Mouse (Mus musculus) myocyte (in vitro differentiated cells): Measurements from ENCODE around the gene Shank2. TPM values are rescaled to one million over a fixed set of nuclear protein-coding genes. Genes with fewer than 3 reads are reported as not detected.
A peak's percentile ranks its signal among the peaks of the same experiment; 100 is the strongest.

Experiments
- H3K27me3 ChIP-seq: one replicate; pipeline ENCODE4 v1.6.1; 2011; ENCODE audit not compliant: control insufficient read depth, insufficient read depth, insufficient read length
- H3K36me3 ChIP-seq: one replicate; pipeline ENCODE4 v1.6.1; 2011; ENCODE audit not compliant: control insufficient read depth, insufficient read depth
- H3K4me2 ChIP-seq: one replicate; pipeline ENCODE4 v1.6.1; 2011; ENCODE audit warnings: low read depth, control low read depth
- H3K4me3 ChIP-seq: one replicate; pipeline ENCODE4 v1.5.1; 2011; ENCODE audit warnings: mild to moderate bottlenecking, control low read depth, moderate library complexity
- H3K79me2 ChIP-seq: one replicate; pipeline ENCODE4 v1.6.1; 2011; ENCODE audit not compliant: control insufficient read depth, insufficient read depth
- H3ac ChIP-seq: one replicate; pipeline ENCODE4 v1.6.1; 2011; ENCODE audit not compliant: control insufficient read depth, insufficient read length
- CEBPB ChIP-seq: IDR thresholded peaks from 2 replicates; pipeline ENCODE4 v1.6.1; 2011; ENCODE audit warnings: mild to moderate bottlenecking, moderate library complexity; ENCODE audit not compliant: poor library complexity, insufficient read depth, severe bottlenecking
- E2F4 ChIP-seq: IDR thresholded peaks from one replicate; pipeline ENCODE4 v1.6.1; 2011; ENCODE audit warnings: mild to moderate bottlenecking, control low read depth, moderate library complexity; ENCODE audit not compliant: insufficient read depth
- MAX ChIP-seq: IDR thresholded peaks from one replicate; pipeline ENCODE4 v1.6.1; 2011; ENCODE audit warnings: low read depth, mild to moderate bottlenecking, control low read depth
- MYOD1 ChIP-seq, 3 experiments: IDR thresholded peaks; one replicate each; pipeline ENCODE4 v1.6.1; 2011; ENCODE audit warnings: control low read depth in 2 of 3, low read depth in 2 of 3, mild to moderate bottlenecking in 2 of 3, moderate library complexity in 1 of 3; ENCODE audit not compliant: insufficient read length in 2 of 3, control insufficient read depth in 1 of 3
- MYOG ChIP-seq, 3 experiments: IDR thresholded peaks; one replicate each; pipeline ENCODE4 v1.6.1; 2011; ENCODE audit warnings: control low read depth in 2 of 3, low read depth in 2 of 3, mild to moderate bottlenecking in 2 of 3; ENCODE audit not compliant: insufficient read length in 2 of 3, control insufficient read depth in 1 of 3, insufficient read depth in 1 of 3
- POLR2A ChIP-seq: IDR thresholded peaks from one replicate; pipeline ENCODE4 v1.6.1; 2011; ENCODE audit warnings: low read depth, mild to moderate bottlenecking, control low read depth, moderate library complexity; ENCODE audit not compliant: insufficient read length
- POLR2AphosphoS2 ChIP-seq: IDR thresholded peaks from one replicate; pipeline ENCODE4 v1.6.1; 2011; ENCODE audit warnings: low read depth, control low read depth; ENCODE audit not compliant: insufficient read length
- REST ChIP-seq: IDR thresholded peaks from one replicate; pipeline ENCODE4 v1.6.1; 2011; ENCODE audit warnings: mild to moderate bottlenecking, control low read depth, moderate library complexity; ENCODE audit not compliant: insufficient read depth, insufficient read length
- SRF ChIP-seq: IDR thresholded peaks from one replicate; pipeline ENCODE4 v1.6.1; 2011; ENCODE audit warnings: low read depth; ENCODE audit not compliant: control insufficient read depth, insufficient read length
- TCF12 ChIP-seq: IDR thresholded peaks from one replicate; pipeline ENCODE4 v1.6.1; 2011; ENCODE audit warnings: mild to moderate bottlenecking, control low read depth; ENCODE audit not compliant: poor library complexity, insufficient read depth, severe bottlenecking
- TCF3 ChIP-seq: IDR thresholded peaks from one replicate; pipeline ENCODE4 v1.6.1; 2011; ENCODE audit warnings: low read depth, control low read depth; ENCODE audit not compliant: insufficient read length
- USF1 ChIP-seq: IDR thresholded peaks from one replicate; pipeline ENCODE4 v1.6.1; 2011; ENCODE audit warnings: low read depth, mild to moderate bottlenecking, control low read depth, moderate library complexity
- polyA plus RNA-seq: library from polyadenylated mRNA; unstranded; fragments of >200 nt; fragmentation: generic; extraction: Trizol; gene quantifications from one replicate; pipeline ENCODE4 v1.2.1, GENCODE M21; 2012; ENCODE audit warnings: missing spikeins

Shank2 gene
- polyA plus RNA-seq, 1 experiment, result 0.07 TPM

- Histone ChIP-seq H3K79me2 (no peaks in the 10 kb centered on the region), H3ac (no peak overlapping the region), H3K4me3 (no peak overlapping the region), H3K27me3 (no peaks in the 10 kb centered on the region), H3K36me3 (no peaks in the 10 kb centered on the region), H3K4me2 (no peak overlapping the region)
- no peak for TF ChIP-seq POLR2A
Measured at GRCm38 (mm10) chr7:144212694-144213093, 211.0 kb downstream of the Shank2 start.

GRCm38 (mm10) chr7:144217192-144217591 lies 215.5 kb downstream of the Shank2 start:
- Histone ChIP-seq H3K27me3 (no peaks in the 10 kb centered on the region), H3ac (no peak overlapping the region), H3K4me3 (no peak overlapping the region), H3K4me2 (no peak overlapping the region), H3K79me2 (no peaks in the 10 kb centered on the region), H3K36me3 (no peaks in the 10 kb centered on the region)
- TF ChIP-seq TCF12 (no peak), MAX (no peak), POLR2AphosphoS2 (no peak), USF1 (no peak), TCF3 (no peak)

- no peak overlapping the region for H3ac ChIP-seq
- H3K27me3 ChIP-seq, result no peaks in the 10 kb centered on the region
- H3K4me2 ChIP-seq, result no peak overlapping the region
- H3K79me2 ChIP-seq, result no peaks in the 10 kb centered on the region
- H3K36me3 ChIP-seq, result no peaks in the 10 kb centered on the region
- TF ChIP-seq CEBPB (no peak), POLR2AphosphoS2 (peak; percentile 14)
- H3K4me3 ChIP-seq, result no peak overlapping the region
Measured at GRCm38 (mm10) chr7:144228683-144229082, 227.0 kb downstream of the Shank2 start.

- no peak overlapping the region for H3ac ChIP-seq
- H3K4me2 ChIP-seq, result no peak overlapping the region
- TF ChIP-seq TCF12 (peak; percentile 67), MYOG (IDR thresholded peaks at IDR 0.05; ENCODE audit: control insufficient read depth in 1 of 3, insufficient read depth in 1 of 3, insufficient read length in 2 of 3, low read depth in 2 of 3) (peak; percentile 36 to 76 (median 54)), POLR2AphosphoS2 (no peak), MYOD1 (IDR thresholded peaks at IDR 0.05; ENCODE audit: control insufficient read depth in 1 of 3, insufficient read length in 2 of 3, low read depth in 2 of 3) (peak in 2 of 3 experiments; percentile 62 to 90)
- H3K4me3 ChIP-seq, result no peak overlapping the region
- H3K27me3 ChIP-seq, result no peaks in the 10 kb centered on the region
- H3K79me2 ChIP-seq, result no peaks in the 10 kb centered on the region
- no peaks in the 10 kb centered on the region for H3K36me3 ChIP-seq
Measured at GRCm38 (mm10) chr7:144229421-144229820, 227.7 kb downstream of the Shank2 start.

GRCm38 (mm10) chr7:144232132-144232706 lies 230.5 kb downstream of the Shank2 start:
- H3ac ChIP-seq, result no peak overlapping the region
- no peaks in the 10 kb centered on the region for H3K36me3 ChIP-seq
- H3K79me2 ChIP-seq, result no peaks in the 10 kb centered on the region
- H3K4me3 ChIP-seq, result no peak overlapping the region
- H3K4me2 ChIP-seq, result no peak overlapping the region
- H3K27me3 ChIP-seq, result no peaks in the 10 kb centered on the region
- no peak for TF ChIP-seq MYOG (IDR thresholded peaks at IDR 0.05; ENCODE audit: control insufficient read depth in 1 of 3, insufficient read depth in 1 of 3, insufficient read length in 2 of 3, low read depth in 2 of 3)
- no peak for TF ChIP-seq TCF12
- no peak for TF ChIP-seq MYOD1 (IDR thresholded peaks at IDR 0.05; ENCODE audit: control insufficient read depth in 1 of 3, insufficient read length in 2 of 3, low read depth in 2 of 3)
- TF ChIP-seq E2F4, result no peak
- no peak for TF ChIP-seq SRF
- TF ChIP-seq TCF3, result no peak
- TF ChIP-seq POLR2AphosphoS2, result no peak
- no peak for TF ChIP-seq REST
- no peak for TF ChIP-seq MAX
- TF ChIP-seq POLR2A, result no peak
- no peak for TF ChIP-seq USF1
- TF ChIP-seq CEBPB, result no peak

- Histone ChIP-seq H3K27me3 (no peaks in the 10 kb centered on the region), H3K4me3 (no peak overlapping the region), H3ac (no peak overlapping the region), H3K4me2 (no peak overlapping the region), H3K36me3 (no peaks in the 10 kb centered on the region), H3K79me2 (no peaks in the 10 kb centered on the region)
- TF ChIP-seq MYOG (IDR thresholded peaks at IDR 0.05; ENCODE audit: control insufficient read depth in 1 of 3, insufficient read depth in 1 of 3, insufficient read length in 2 of 3, low read depth in 2 of 3) (no peak), SRF (no peak), POLR2A (no peak), MYOD1 (IDR thresholded peaks at IDR 0.05; ENCODE audit: control insufficient read depth in 1 of 3, insufficient read length in 2 of 3, low read depth in 2 of 3) (no peak), USF1 (no peak), MAX (no peak), E2F4 (no peak), POLR2AphosphoS2 (no peak), TCF3 (no peak), REST (no peak), TCF12 (no peak), CEBPB (no peak)
Measured at GRCm38 (mm10) chr7:144233479-144233878, 231.8 kb downstream of the Shank2 start.
